Mouse (Mus musculus) brain, embryonic 14.5 days (tissue): Measurements from ENCODE around the gene Ucma.

ENCODE experiments used
- CTCF ChIP-seq: fragments of 200-500 bp; IDR thresholded peaks from 2 replicates; pipeline ENCODE4 v1.5.1; 2012; ENCODE audit warnings: inconsistent platforms, mild to moderate bottlenecking, moderate library complexity, borderline replicate concordance; ENCODE audit not compliant: insufficient read depth, insufficient read length; ENCODE audit errors: extremely low read depth
- POLR2A ChIP-seq: fragments of 200-500 bp; IDR thresholded peaks from 2 replicates; pipeline ENCODE4 v1.6.1; 2012; ENCODE audit warnings: mild to moderate bottlenecking, inconsistent platforms, borderline replicate concordance; ENCODE audit not compliant: poor library complexity, insufficient read depth, insufficient read length, severe bottlenecking; ENCODE audit errors: extremely low read depth

GRCm38 (mm10) chr2:5025162-5025733 lies 49.3 kb downstream of the Ucma start:
- peak; percentile 42; the same call in 1 of the 2 replicates for TF ChIP-seq CTCF
- no peak for TF ChIP-seq POLR2A
